Mouse (Mus musculus): ENCODE data around the gene Ppp1r18.

DNA sequence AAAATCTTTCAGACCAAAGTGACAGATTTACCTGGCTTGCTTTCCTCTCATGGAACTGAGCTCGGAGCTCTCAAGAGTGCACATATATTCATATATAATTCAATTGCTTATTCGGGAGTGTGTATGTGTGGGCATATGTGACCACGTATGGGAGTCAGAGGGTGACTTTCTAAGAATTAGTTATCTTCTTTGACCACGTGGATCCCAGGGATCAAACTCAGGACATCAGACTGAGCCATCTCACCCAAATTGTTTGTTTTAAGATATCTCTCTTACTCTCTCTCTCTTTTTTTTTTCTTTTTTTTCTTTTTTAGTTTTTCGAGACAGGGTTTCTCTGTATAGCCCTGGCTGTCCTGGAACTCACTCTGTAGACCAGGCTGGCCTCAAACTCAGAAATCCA, 45.3 kb upstream of the Ppp1r18 start:
- TF ChIP-seq CTCF (IDR thresholded peaks at IDR 0.05; ENCODE audit: insufficient read depth, low read length) (no peak), POLR2A (IDR thresholded peaks at IDR 0.05; ENCODE audit: borderline replicate concordance, extremely low read depth, low read depth, low read length) (no peak)

Data from lung, adult 2 months (tissue).